Mouse (Mus musculus): Measurements from ENCODE around the gene Cpne5. TPM values are rescaled to one million over a fixed set of nuclear protein-coding genes. Genes with fewer than 3 reads are reported as not detected.
A peak's percentile ranks its signal among the peaks of the same experiment; 100 is the strongest.

The Cpne5 gene
- polyA plus RNA-seq, 1 experiment from 2014 or later, result 55.8 TPM

DNA sequence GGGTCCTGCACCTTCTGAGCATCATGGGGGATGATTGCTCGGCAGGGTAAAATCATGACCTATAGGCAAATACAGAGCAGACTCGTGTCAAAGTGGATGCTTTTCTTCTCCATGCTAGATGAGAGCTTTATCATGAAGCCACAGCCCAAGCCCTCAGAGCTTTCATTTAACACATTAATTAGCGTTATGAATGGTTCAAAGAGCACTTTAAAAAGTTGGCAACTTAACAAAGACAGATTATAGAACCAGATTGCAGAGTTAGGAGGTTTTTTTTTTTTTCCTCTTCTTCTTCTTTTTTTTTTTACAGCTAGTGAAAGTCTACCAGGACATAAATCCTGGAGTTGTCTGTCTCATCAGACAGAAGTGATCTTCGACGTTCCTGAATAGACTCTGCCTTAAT, 108.6 kb downstream of the Cpne5 start:
- Histone ChIP-seq H3K27ac (ENCODE audit: low read length) (no peak overlapping the region), H3K4me3 (ENCODE audit: low read depth, low read length) (no peak overlapping the region), H3K4me2 (ENCODE audit: low read length) (no peak overlapping the region), H3K9ac (ENCODE audit: low read depth, low read length) (no peak overlapping the region), H3K27me3 (ENCODE audit: control insufficient read depth, insufficient read depth, low read depth, low read length) (no peaks in the 10 kb centered on the region), H3K9me3 (replicated peaks; ENCODE audit: control insufficient read depth, low read length, poor library complexity, severe bottlenecking) (no peaks in the 10 kb centered on the region), H3K4me1 (ENCODE audit: control insufficient read depth, insufficient read depth, low read length) (no peaks in the 10 kb centered on the region), H3K36me3 (ENCODE audit: control insufficient read depth, insufficient read depth, low read length) (no peaks in the 10 kb centered on the region)
- 52% methylated on average over 5 of the region's 5 CpGs for WGBS
- no peak for ATAC-seq

DNA sequence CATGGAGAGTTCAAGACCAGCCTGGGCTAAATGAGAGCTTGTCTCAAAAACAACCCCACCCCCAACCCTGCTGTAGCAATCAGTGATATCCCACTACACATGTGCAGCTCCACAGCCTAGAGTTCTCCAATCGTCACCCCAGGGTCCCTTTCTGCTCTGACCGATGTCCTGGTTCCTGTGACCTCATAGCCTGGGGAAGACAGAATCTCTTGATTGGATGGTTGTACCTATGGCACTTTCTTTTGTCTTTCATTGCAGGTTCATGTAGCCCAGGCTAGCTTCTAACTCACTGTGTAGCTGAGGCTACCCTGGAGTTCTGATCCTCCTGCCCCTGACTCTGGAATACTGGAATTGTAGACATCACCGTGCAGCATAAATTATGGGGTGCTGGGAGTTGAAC, 111.4 kb downstream of the Cpne5 start:
- no peak overlapping the region for H3K27ac ChIP-seq (ENCODE audit: low read length)
- ATAC-seq, result no peak
- no peaks in the 10 kb centered on the region for H3K4me1 ChIP-seq (ENCODE audit: control insufficient read depth, insufficient read depth, low read length)
- no peaks in the 10 kb centered on the region for H3K27me3 ChIP-seq (ENCODE audit: control insufficient read depth, insufficient read depth, low read depth, low read length)
- no peaks in the 10 kb centered on the region for H3K9me3 ChIP-seq (replicated peaks; ENCODE audit: control insufficient read depth, low read length, poor library complexity, severe bottlenecking)
- no peak overlapping the region for H3K4me3 ChIP-seq (ENCODE audit: low read depth, low read length)
- 93% methylated on average over 3 of the region's 3 CpGs for WGBS
- H3K9ac ChIP-seq (ENCODE audit: low read depth, low read length), result no peak overlapping the region
- no peaks in the 10 kb centered on the region for H3K36me3 ChIP-seq (ENCODE audit: control insufficient read depth, insufficient read depth, low read length)
- H3K4me2 ChIP-seq (ENCODE audit: low read length), result no peak overlapping the region

DNA sequence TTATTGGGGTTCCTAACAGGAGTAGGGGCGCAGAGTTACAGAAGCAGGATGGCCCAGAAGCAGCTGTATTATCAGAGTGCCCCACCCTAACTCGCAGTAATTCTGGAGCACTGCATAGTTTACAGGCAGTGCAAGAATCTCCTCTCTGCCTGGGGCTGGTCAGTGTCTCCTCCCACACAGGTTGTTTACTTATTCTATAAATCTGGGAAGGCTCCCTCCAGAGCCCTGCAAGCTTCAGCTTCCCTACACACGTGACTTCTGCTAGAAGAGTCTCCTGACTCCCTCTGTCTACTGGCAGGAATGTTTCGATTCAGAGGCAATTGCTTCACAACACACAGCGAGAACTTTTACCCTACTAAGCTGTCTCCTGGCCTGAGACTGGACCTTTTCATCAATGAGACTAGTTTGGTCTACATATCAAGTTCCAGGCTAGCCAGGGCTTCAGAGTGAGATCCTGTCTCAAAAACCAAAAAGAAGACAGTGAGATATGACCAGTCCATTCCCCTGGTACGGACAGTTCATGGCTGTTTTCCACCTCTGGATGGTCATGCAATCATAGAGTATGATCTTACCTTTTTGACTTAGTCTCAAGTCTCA, 114.3 kb downstream of the Cpne5 start:
- Histone ChIP-seq H3K27ac (ENCODE audit: low read length) (no peak overlapping the region), H3K4me2 (ENCODE audit: low read length) (no peak overlapping the region), H3K4me1 (ENCODE audit: control insufficient read depth, insufficient read depth, low read length) (no peaks in the 10 kb centered on the region), H3K27me3 (ENCODE audit: control insufficient read depth, insufficient read depth, low read depth, low read length) (no peaks in the 10 kb centered on the region), H3K36me3 (ENCODE audit: control insufficient read depth, insufficient read depth, low read length) (no peaks in the 10 kb centered on the region), H3K4me3 (ENCODE audit: low read depth, low read length) (no peak overlapping the region), H3K9me3 (replicated peaks; ENCODE audit: control insufficient read depth, low read length, poor library complexity, severe bottlenecking) (no peaks in the 10 kb centered on the region), H3K9ac (ENCODE audit: low read depth, low read length) (no peak overlapping the region)
- no peak for ATAC-seq
- WGBS, result 82% methylated on average over 6 of the region's 6 CpGs

- H3K27ac ChIP-seq (ENCODE audit: low read length), result no peak overlapping the region
- H3K36me3 ChIP-seq (ENCODE audit: control insufficient read depth, insufficient read depth, low read length), result no peaks in the 10 kb centered on the region
- H3K4me3 ChIP-seq (ENCODE audit: low read depth, low read length), result no peak overlapping the region
- H3K4me2 ChIP-seq (ENCODE audit: low read length), result no peak overlapping the region
- no peak for ATAC-seq
- no peaks in the 10 kb centered on the region for H3K27me3 ChIP-seq (ENCODE audit: control insufficient read depth, insufficient read depth, low read depth, low read length)
- H3K9me3 ChIP-seq (replicated peaks; ENCODE audit: control insufficient read depth, low read length, poor library complexity, severe bottlenecking), result no peaks in the 10 kb centered on the region
- 79% methylated on average over 6 of the region's 6 CpGs for WGBS
- no peak overlapping the region for H3K9ac ChIP-seq (ENCODE audit: low read depth, low read length)
- no peaks in the 10 kb centered on the region for H3K4me1 ChIP-seq (ENCODE audit: control insufficient read depth, insufficient read depth, low read length)
Observed at GRCm38 (mm10) chr17:29122817-29123216, 115.2 kb downstream of the Cpne5 start.

DNA sequence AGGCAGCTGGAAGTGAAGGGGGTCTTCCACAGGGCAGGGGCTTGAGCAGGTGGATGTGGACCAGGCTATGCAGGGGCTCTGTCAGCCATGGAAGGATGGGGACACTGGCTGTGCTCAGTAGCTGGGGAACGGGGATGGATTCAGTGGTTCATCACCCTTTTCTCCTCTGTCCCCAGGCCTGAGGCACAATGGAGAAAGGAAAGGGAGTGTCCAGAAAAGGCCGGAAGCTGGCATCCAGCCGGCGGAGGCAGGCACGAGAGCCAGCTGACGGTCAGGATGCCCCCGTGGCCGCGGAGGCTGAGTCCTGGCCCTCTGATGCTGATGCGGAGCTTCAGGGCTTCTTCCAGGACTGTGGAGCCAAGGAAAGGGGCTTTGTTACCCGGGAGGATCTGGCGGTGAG, 117.3 kb downstream of the Cpne5 start:
- H3K27ac ChIP-seq (ENCODE audit: low read length), result no peak overlapping the region
- no peak for ATAC-seq
- H3K9me3 ChIP-seq (replicated peaks; ENCODE audit: control insufficient read depth, low read length, poor library complexity, severe bottlenecking), result no peaks in the 10 kb centered on the region
- H3K4me3 ChIP-seq (ENCODE audit: low read depth, low read length), result no peak overlapping the region
- no peaks in the 10 kb centered on the region for H3K4me1 ChIP-seq (ENCODE audit: control insufficient read depth, insufficient read depth, low read length)
- peak overlapping the region; percentile 17; the same call in 1 of the 2 replicates for H3K9ac ChIP-seq (ENCODE audit: low read depth, low read length)
- no peak overlapping the region for H3K4me2 ChIP-seq (ENCODE audit: low read length)
- H3K36me3 ChIP-seq (ENCODE audit: control insufficient read depth, insufficient read depth, low read length), result no peaks in the 10 kb centered on the region
- 60% methylated on average over 12 of the region's 12 CpGs for WGBS
- H3K27me3 ChIP-seq (ENCODE audit: control insufficient read depth, insufficient read depth, low read depth, low read length), result no peaks in the 10 kb centered on the region

GRCm38 (mm10) chr17:29118057-29118456, 119.9 kb downstream of the Cpne5 start:
- Histone ChIP-seq H3K27me3 (ENCODE audit: control insufficient read depth, insufficient read depth, low read depth, low read length) (no peaks in the 10 kb centered on the region), H3K27ac (ENCODE audit: low read length) (no peak overlapping the region), H3K9ac (ENCODE audit: low read depth, low read length) (no peak overlapping the region), H3K4me1 (ENCODE audit: control insufficient read depth, insufficient read depth, low read length) (no peaks in the 10 kb centered on the region), H3K36me3 (ENCODE audit: control insufficient read depth, insufficient read depth, low read length) (no peaks in the 10 kb centered on the region), H3K9me3 (replicated peaks; ENCODE audit: control insufficient read depth, low read length, poor library complexity, severe bottlenecking) (no peaks in the 10 kb centered on the region), H3K4me2 (ENCODE audit: low read length) (no peak overlapping the region), H3K4me3 (ENCODE audit: low read depth, low read length) (no peak overlapping the region)
- 63% methylated on average over 5 of the region's 5 CpGs for WGBS
- ATAC-seq, result no peak

DNA sequence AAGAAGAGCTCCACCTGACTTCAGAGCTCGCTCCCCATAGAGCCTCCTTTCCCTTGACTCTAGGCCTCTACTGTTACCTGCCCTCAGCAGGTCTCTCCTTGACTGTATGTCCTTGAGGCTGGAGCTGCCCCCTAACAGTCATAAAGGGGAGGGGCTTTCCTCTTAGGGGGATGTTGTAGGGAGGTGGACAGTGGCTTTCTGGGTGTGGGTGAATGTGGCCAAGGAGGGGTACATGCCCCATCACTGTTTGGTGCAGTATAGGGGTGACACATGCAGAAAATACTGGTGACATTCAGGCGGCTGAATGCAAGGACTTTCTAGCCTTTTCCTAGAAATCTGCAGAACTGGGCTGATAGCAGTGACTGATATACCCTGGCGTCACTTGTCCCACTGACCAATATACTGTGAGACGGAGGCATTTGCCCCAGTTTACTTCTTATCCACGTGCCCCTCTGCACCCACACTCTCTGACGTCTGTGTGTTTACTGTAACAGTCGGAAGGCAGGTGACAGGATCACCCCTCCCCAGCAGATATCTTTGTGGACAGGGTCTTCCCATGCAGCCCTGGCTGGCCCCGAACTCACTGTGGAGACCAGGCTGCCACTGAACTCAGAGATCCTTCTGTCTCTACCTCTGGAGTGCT, 120.8 kb downstream of the Cpne5 start:
- Histone ChIP-seq H3K4me2 (ENCODE audit: low read length) (no peak overlapping the region), H3K27me3 (ENCODE audit: control insufficient read depth, insufficient read depth, low read depth, low read length) (no peaks in the 10 kb centered on the region), H3K4me1 (ENCODE audit: control insufficient read depth, insufficient read depth, low read length) (no peaks in the 10 kb centered on the region), H3K27ac (ENCODE audit: low read length) (no peak overlapping the region), H3K36me3 (ENCODE audit: control insufficient read depth, insufficient read depth, low read length) (no peaks in the 10 kb centered on the region), H3K4me3 (ENCODE audit: low read depth, low read length) (no peak overlapping the region), H3K9me3 (replicated peaks; ENCODE audit: control insufficient read depth, low read length, poor library complexity, severe bottlenecking) (no peaks in the 10 kb centered on the region), H3K9ac (ENCODE audit: low read depth, low read length) (no peak overlapping the region)
- WGBS, result 80% methylated on average over 8 of the region's 8 CpGs
- ATAC-seq, result no peak

DNA sequence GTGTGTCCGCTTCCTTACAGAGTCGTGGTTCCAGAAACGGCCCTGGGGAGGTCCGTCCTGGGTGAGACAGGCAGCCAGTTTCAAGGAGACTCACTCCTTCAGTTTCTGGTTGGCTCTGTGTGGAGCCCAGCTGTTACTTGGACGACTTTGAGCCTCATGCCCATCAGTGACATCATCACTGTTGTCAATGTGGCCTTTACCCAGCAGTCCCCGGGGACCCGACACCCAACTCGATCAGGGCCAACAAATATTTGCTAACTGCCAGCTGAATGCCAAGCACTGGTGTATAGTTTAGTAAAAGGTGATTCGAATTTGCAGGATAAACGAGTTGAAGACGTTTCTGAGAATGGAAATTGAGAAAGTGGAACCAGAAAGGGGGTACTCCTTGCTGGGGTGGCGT, 121.9 kb downstream of the Cpne5 start:
- ATAC-seq, result no peak
- Histone ChIP-seq H3K4me3 (ENCODE audit: low read depth, low read length) (no peak overlapping the region), H3K4me2 (ENCODE audit: low read length) (no peak overlapping the region), H3K9ac (ENCODE audit: low read depth, low read length) (no peak overlapping the region), H3K4me1 (ENCODE audit: control insufficient read depth, insufficient read depth, low read length) (no peaks in the 10 kb centered on the region), H3K27me3 (ENCODE audit: control insufficient read depth, insufficient read depth, low read depth, low read length) (no peaks in the 10 kb centered on the region), H3K9me3 (replicated peaks; ENCODE audit: control insufficient read depth, low read length, poor library complexity, severe bottlenecking) (no peaks in the 10 kb centered on the region), H3K36me3 (ENCODE audit: control insufficient read depth, insufficient read depth, low read length) (no peaks in the 10 kb centered on the region), H3K27ac (ENCODE audit: low read length) (no peak overlapping the region)
- WGBS, result 70% methylated on average over 12 of the region's 12 CpGs

DNA sequence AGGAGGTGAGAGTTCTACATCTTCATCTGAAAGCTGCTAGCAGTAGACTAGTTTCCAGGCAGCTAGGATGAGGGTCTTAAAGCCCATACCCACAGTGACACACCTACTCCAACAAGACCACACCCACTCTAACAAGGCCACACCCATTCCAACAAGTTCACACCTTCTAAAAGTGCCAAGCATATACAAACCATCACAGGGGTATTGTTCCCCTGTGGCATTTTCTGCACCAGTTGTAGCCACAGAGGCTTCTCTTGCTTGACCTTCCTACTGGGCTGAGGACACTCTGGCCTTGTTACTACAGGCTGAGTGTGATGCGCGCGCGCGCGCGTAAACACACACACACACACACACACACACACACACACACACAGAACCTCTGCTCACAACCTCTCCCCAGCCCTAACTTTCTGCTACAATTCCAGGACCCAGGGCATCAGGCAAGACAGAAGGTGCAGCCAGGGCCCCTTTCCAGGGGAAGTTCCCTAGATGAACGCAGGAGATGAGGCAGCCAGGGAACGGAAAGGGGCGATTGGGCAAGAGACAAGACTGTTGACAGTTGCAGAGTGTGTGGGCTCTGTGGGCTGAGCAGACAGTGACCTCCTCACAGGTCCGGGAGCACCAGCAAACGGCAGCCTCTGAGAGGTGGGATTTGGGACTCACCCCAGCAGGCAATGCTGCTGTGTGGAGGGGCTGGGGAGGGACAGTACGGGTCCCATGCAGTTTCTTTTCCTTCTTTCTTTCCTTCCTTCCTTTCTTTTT, 124.2 kb downstream of the Cpne5 start, which contains the start of gene Rab44:
TSS of gene Rab44 (plus strand) at position 555 of the 762 bp plus-strand sequence.
- Histone ChIP-seq H3K9ac (ENCODE audit: low read depth, low read length) (no peak within 1 kb of the TSS), H3K9me3 (replicated peaks; ENCODE audit: control insufficient read depth, low read length, poor library complexity, severe bottlenecking) (no peaks in the 10 kb centered on the region), H3K4me3 (ENCODE audit: low read depth, low read length) (no peak within 1 kb of the TSS), H3K4me1 (ENCODE audit: control insufficient read depth, insufficient read depth, low read length) (no peaks in the 10 kb centered on the region), H3K27ac (ENCODE audit: low read length) (no peak within 1 kb of the TSS), H3K36me3 (ENCODE audit: control insufficient read depth, insufficient read depth, low read length) (no peaks in the 10 kb centered on the region), H3K4me2 (ENCODE audit: low read length) (no peak within 1 kb of the TSS), H3K27me3 (ENCODE audit: control insufficient read depth, insufficient read depth, low read depth, low read length) (no peaks in the 10 kb centered on the region)
- no peak for ATAC-seq
- WGBS, result 94% methylated on average over 13 of the region's 13 CpGs

Measured in midbrain, embryonic 16.5 days (tissue).